Mouse (Mus musculus) CH12.LX (cell line): ENCODE results near the gene Gapvd1. TPM values are rescaled to one million over a fixed set of nuclear protein-coding genes. Genes with fewer than 3 reads are reported as not detected.

Experiments
- DNase-seq: peaks from one replicate; pipeline ENCODE4 v3.0.0-alpha.2; 2013; ENCODE audit errors: extremely low read depth
- H3K27ac ChIP-seq: 2 replicates; pipeline ENCODE4 v1.5.1; 2012; ENCODE audit warnings: low read depth, mild to moderate bottlenecking, control low read depth, moderate library complexity; ENCODE audit not compliant: insufficient read depth
- H3K27me3 ChIP-seq: replicated peaks from 2 replicates; pipeline ENCODE3; 2012; ENCODE audit warnings: inconsistent platforms
- H3K36me3 ChIP-seq, 2 experiments: replicated peaks in 1 of 2; 2 replicates each; pipeline versions ENCODE3 to v1.6.1; 2012; ENCODE audit warnings: inconsistent platforms in 1 of 2, low read length in 1 of 2, mild to moderate bottlenecking in 1 of 2, mixed read lengths in 1 of 2, moderate library complexity in 1 of 2; ENCODE audit not compliant: control insufficient read depth in 1 of 2, insufficient read depth in 1 of 2
- H3K4me1 ChIP-seq, 2 experiments: 2 replicates each; pipeline ENCODE4 v1.6.1; 2012; ENCODE audit warnings: inconsistent platforms in 1 of 2, moderate library complexity in 1 of 2; ENCODE audit not compliant: insufficient read depth in 2 of 2, control insufficient read depth in 1 of 2
- H3K4me2 ChIP-seq: 2 replicates; pipeline ENCODE4 v1.6.1; 2012; ENCODE audit warnings: low read depth, mild to moderate bottlenecking, control low read depth; ENCODE audit not compliant: poor library complexity, insufficient read depth, severe bottlenecking
- H3K4me3 ChIP-seq, 3 experiments: fragments of 150-350 bp in 1 of 3; sonication (generic) in 1 of 3; replicated peaks in 1 of 3; 2 replicates each; pipeline versions ENCODE3 to v1.5.1; 2011 to 2012; ENCODE audit warnings: low read depth in 2 of 3, low read length in 2 of 3, mild to moderate bottlenecking in 2 of 3, moderate library complexity in 2 of 3, control low read depth in 1 of 3, improper control_type of control experiment in 1 of 3, inconsistent platforms in 1 of 3, mixed read lengths in 1 of 3; ENCODE audit not compliant: poor library complexity in 1 of 3
- H3K79me2 ChIP-seq: replicated peaks from 2 replicates; pipeline ENCODE4 v1.6.1; 2012; ENCODE audit warnings: mild to moderate bottlenecking, moderate library complexity; ENCODE audit not compliant: control insufficient read depth, poor library complexity, insufficient read depth, severe bottlenecking; ENCODE audit errors: extremely low read depth
- H3K9ac ChIP-seq: 2 replicates; pipeline ENCODE4 v1.6.1; 2012; ENCODE audit warnings: low read depth, mild to moderate bottlenecking, control low read depth, moderate library complexity; ENCODE audit not compliant: insufficient read depth
- H3K9me3 ChIP-seq: replicated peaks from 2 replicates; pipeline ENCODE3; 2012; ENCODE audit warnings: low read length, inconsistent platforms, mixed read lengths
- BHLHE40 ChIP-seq: IDR thresholded peaks from 2 replicates; pipeline ENCODE4 v1.6.1; 2011; ENCODE audit warnings: mild to moderate bottlenecking, low read depth, low read length, improper control_type of control experiment
- CTCF ChIP-seq, 2 experiments: IDR thresholded peaks in 1 of 2; conservative IDR thresholded peaks in 1 of 2; 2 replicates each; pipeline ENCODE4 v1.5.1; 2011 to 2012; ENCODE audit warnings: low read depth in 2 of 2, low read length in 2 of 2, improper control_type of control experiment in 1 of 2, inconsistent platforms in 1 of 2, mild to moderate bottlenecking in 1 of 2, moderate library complexity in 1 of 2
- E2F4 ChIP-seq: IDR thresholded peaks from 2 replicates; pipeline ENCODE4 v1.6.1; 2011; ENCODE audit warnings: low read depth, low read length, improper control_type of control experiment; ENCODE audit not compliant: insufficient replicate concordance
- ELF1 ChIP-seq: IDR thresholded peaks from 2 replicates; pipeline ENCODE4 v1.6.1; 2014; ENCODE audit warnings: low read depth, mild to moderate bottlenecking, inconsistent platforms, low read length, improper control_type of control experiment
- ETS1 ChIP-seq: conservative IDR thresholded peaks from 2 replicates; pipeline ENCODE4 v1.6.1; 2012; ENCODE audit warnings: low read depth, mild to moderate bottlenecking, inconsistent platforms, low read length, improper control_type of control experiment, moderate library complexity
- GABPA ChIP-seq: IDR thresholded peaks from 2 replicates; pipeline ENCODE4 v1.6.1; 2012; ENCODE audit warnings: low read depth, low read length, improper control_type of control experiment, inconsistent platforms; ENCODE audit not compliant: insufficient replicate concordance
- JUN ChIP-seq: IDR thresholded peaks from 2 replicates; pipeline ENCODE4 v1.6.1; 2011; ENCODE audit warnings: low read depth, mild to moderate bottlenecking, low read length, improper control_type of control experiment, moderate library complexity; ENCODE audit not compliant: insufficient read depth
- JUND ChIP-seq: conservative IDR thresholded peaks from 2 replicates; pipeline ENCODE4 v1.6.1; 2011; ENCODE audit warnings: low read depth, low read length, improper control_type of control experiment
- KAT2A ChIP-seq: IDR thresholded peaks from 2 replicates; pipeline ENCODE4 v1.6.1; 2012; ENCODE audit warnings: low read length, improper control_type of control experiment, inconsistent platforms; ENCODE audit not compliant: insufficient replicate concordance
- MAFK ChIP-seq: IDR thresholded peaks from 2 replicates; pipeline ENCODE4 v1.6.1; 2011; ENCODE audit warnings: low read length, improper control_type of control experiment; ENCODE audit not compliant: insufficient replicate concordance
- MAZ ChIP-seq: IDR thresholded peaks from 2 replicates; pipeline ENCODE4 v1.6.1; 2012; ENCODE audit warnings: low read depth, mild to moderate bottlenecking, inconsistent platforms, low read length, improper control_type of control experiment, moderate library complexity
- MEF2A ChIP-seq: IDR thresholded peaks from 2 replicates; pipeline ENCODE4 v1.6.1; 2014; ENCODE audit warnings: low read depth, mild to moderate bottlenecking, inconsistent platforms, low read length, improper control_type of control experiment, borderline replicate concordance
- MXI1 ChIP-seq: IDR thresholded peaks from 2 replicates; pipeline ENCODE4 v1.6.1; 2011; ENCODE audit warnings: mild to moderate bottlenecking, low read depth, low read length, improper control_type of control experiment
- NRF1 ChIP-seq: IDR thresholded peaks from 2 replicates; pipeline ENCODE4 v1.6.1; 2014; ENCODE audit warnings: low read depth, mild to moderate bottlenecking, inconsistent platforms, low read length, improper control_type of control experiment, moderate library complexity
- PAX5 ChIP-seq: IDR thresholded peaks from 2 replicates; pipeline ENCODE4 v1.6.1; 2012; ENCODE audit warnings: low read length, inconsistent platforms, mixed read lengths
- POLR2A ChIP-seq: IDR thresholded peaks from 2 replicates; pipeline ENCODE4 v1.6.1; 2011; ENCODE audit warnings: low read depth, mild to moderate bottlenecking, improper control_type of control experiment, low read length
- POLR2AphosphoS2 ChIP-seq: IDR thresholded peaks from 2 replicates; pipeline ENCODE4 v1.6.1; 2011; ENCODE audit warnings: low read depth, low read length, improper control_type of control experiment
- RAD21 ChIP-seq: IDR thresholded peaks from 2 replicates; pipeline ENCODE4 v1.6.1; 2011; ENCODE audit warnings: low read depth, mild to moderate bottlenecking, low read length, improper control_type of control experiment, moderate library complexity
- RCOR1 ChIP-seq: conservative IDR thresholded peaks from 2 replicates; pipeline ENCODE4 v1.6.1; 2012; ENCODE audit warnings: low read depth, mild to moderate bottlenecking, inconsistent platforms, low read length, improper control_type of control experiment
- SMC3 ChIP-seq: IDR thresholded peaks from 2 replicates; pipeline ENCODE4 v1.6.1; 2011; ENCODE audit warnings: low read depth, low read length, improper control_type of control experiment
- TCF12 ChIP-seq: IDR thresholded peaks from 2 replicates; pipeline ENCODE4 v1.6.1; 2014; ENCODE audit warnings: low read depth, mild to moderate bottlenecking, inconsistent platforms, low read length, improper control_type of control experiment
- UBTF ChIP-seq: IDR thresholded peaks from 2 replicates; pipeline ENCODE4 v1.6.1; 2012; ENCODE audit warnings: low read depth, mild to moderate bottlenecking, inconsistent platforms, low read length, improper control_type of control experiment, moderate library complexity
- USF2 ChIP-seq: conservative IDR thresholded peaks from 2 replicates; pipeline ENCODE4 v1.6.1; 2011; ENCODE audit warnings: low read depth, low read length, improper control_type of control experiment
- ZC3H11A ChIP-seq: IDR thresholded peaks from 2 replicates; pipeline ENCODE4 v1.6.1; 2012; ENCODE audit warnings: low read depth, mild to moderate bottlenecking, inconsistent platforms, low read length, improper control_type of control experiment
- ZKSCAN1 ChIP-seq: IDR thresholded peaks from 2 replicates; pipeline ENCODE4 v1.6.1; 2012; ENCODE audit warnings: low read depth, inconsistent platforms, low read length, improper control_type of control experiment, borderline replicate concordance
- ZMIZ1 ChIP-seq: IDR thresholded peaks from 2 replicates; pipeline ENCODE4 v1.6.1; 2012; ENCODE audit warnings: low read depth, mild to moderate bottlenecking, inconsistent platforms, low read length, improper control_type of control experiment
- ZNF384 ChIP-seq: IDR thresholded peaks from 2 replicates; pipeline ENCODE4 v1.6.1; 2012; ENCODE audit warnings: low read depth, low read length, improper control_type of control experiment, inconsistent platforms
- dilution Hi-C: fragments of 300-500 bp; cut with MboI; formaldehyde crosslinking; loops from 2 replicates; pipeline ENCODE4 v1.14.3; 2020; ENCODE audit warnings: low sequenced_read_pairs; ENCODE audit not compliant: extremely low pct_unique_long_range_greater_than_20kb, extremely low pct_ligation_motif_present
- in situ Hi-C: fragments of 300-500 bp; cut with MboI; formaldehyde crosslinking; loops from 3 replicates; pipeline ENCODE4 v1.14.3; 2019; ENCODE audit warnings: low sequenced_read_pairs, low pct_ligation_motif_present, low pct_unique_long_range_greater_than_20kb, mixed read lengths
- polyA plus RNA-seq: library from polyadenylated mRNA; unstranded; fragments of >175 nt; gene quantifications from 2 replicates; pipeline ENCODE4 v1.2.1, GENCODE M21; 2012; ENCODE audit warnings: low read depth; ENCODE audit not compliant: insufficient read length
- total RNA-seq, 2 experiments: library from RNA; depleted of rRNA; stranded (reverse); fragments of 300-350 nt in 1 of 2; fragments of >200 nt in 1 of 2; gene quantifications; 2 replicates each; pipeline ENCODE4 v1.2.3; 2012 to 2014

Gapvd1 gene
- total and polyA plus RNA-seq, 3 experiments: 45.1 to 71.3 (median 47.0) TPM

- TF ChIP-seq USF2: no peak
- TF ChIP-seq, all 38 proteins: peak for 18
Measured at GRCm38 (mm10) chr2:34799357-34800256, 44.6 kb upstream of the Gapvd1 start, which contains the start of gene Rabepk (continued).

- no peak overlapping the region for H3K9ac ChIP-seq
- dilution Hi-C loops: no loop called here
- TF ChIP-seq ZKSCAN1: no peak
- no peak for TF ChIP-seq ELF1
- TF ChIP-seq MAFK: no peak
- TF ChIP-seq POLR2AphosphoS2: no peak
- no peak for TF ChIP-seq MXI1
- TF ChIP-seq CTCF (conservative IDR thresholded peaks at IDR 0.05 in 1 of 2, IDR thresholded peaks at IDR 0.05 in 1 of 2; ENCODE audit: low read depth in 2 of 2, low read length in 2 of 2): no peak
- TF ChIP-seq UBTF: no peak
- no peak for TF ChIP-seq SMC3
- no peak for TF ChIP-seq ZC3H11A
- no peak for TF ChIP-seq RAD21
- H3K4me2 ChIP-seq: no peak overlapping the region
- in situ Hi-C loops: loop anchor here (10.0 to 25.0 kb wide), 2 partner anchors 169 to 317 kb away; partner anchors contain the start of genes AI182371, Cntrl and Traf1
- no peaks in the 10 kb centered on the region; the same call in 1 of the 2 replicates for H3K79me2 ChIP-seq
- H3K27me3 ChIP-seq: no peaks in the 10 kb centered on the region
- peaks cover 3 to 22% of the 10 kb centered on the region in 2 experiments; a peak in 3 of 4 replicates for H3K4me1 ChIP-seq
- peaks cover 7% of the 10 kb centered on the region for H3K9me3 ChIP-seq
- H3K4me3 ChIP-seq: no peak overlapping the region
- no peak overlapping the region for H3K27ac ChIP-seq
- peaks cover 28 to 50% of the 10 kb centered on the region in 2 experiments for H3K36me3 ChIP-seq
- no peak for DNase-seq
Measured at GRCm38 (mm10) chr2:34795426-34795825, 40.4 kb upstream of the Gapvd1 start.

- no peak overlapping the region for H3K4me2 ChIP-seq
- no peak overlapping the region for H3K27ac ChIP-seq
- H3K4me3 ChIP-seq: no peak overlapping the region
- TF ChIP-seq RAD21: no peak
- TF ChIP-seq POLR2A: no peak
- TF ChIP-seq TCF12: no peak
- TF ChIP-seq KAT2A: no peak
- no peak for TF ChIP-seq ETS1
- no peak for TF ChIP-seq NRF1
- no peak for TF ChIP-seq ZMIZ1
- TF ChIP-seq USF2: no peak
- TF ChIP-seq BHLHE40: no peak
- no peak for TF ChIP-seq SMC3
- no peak for TF ChIP-seq JUND
- TF ChIP-seq GABPA: no peak
- no peak for TF ChIP-seq JUN
- TF ChIP-seq MEF2A: no peak
- no peak for TF ChIP-seq E2F4
- no peak for TF ChIP-seq RCOR1
- no peak for TF ChIP-seq MAZ
- no peak for TF ChIP-seq PAX5
- TF ChIP-seq ZNF384: no peak
- no peak for TF ChIP-seq POLR2AphosphoS2
- H3K9me3 ChIP-seq: peaks cover 7% of the 10 kb centered on the region
- no peak overlapping the region for H3K9ac ChIP-seq
- dilution Hi-C loops: no loop called here
- H3K79me2 ChIP-seq: no peaks in the 10 kb centered on the region; the same call in 1 of the 2 replicates
- no peaks in the 10 kb centered on the region for H3K27me3 ChIP-seq
- in situ Hi-C loops: loop anchor here (10.0 to 25.0 kb wide), 2 partner anchors 170 to 318 kb away; partner anchors contain the start of genes AI182371, Cntrl and Traf1
- H3K36me3 ChIP-seq: peaks cover 28 to 50% of the 10 kb centered on the region in 2 experiments
- H3K4me1 ChIP-seq: peaks cover 3 to 24% of the 10 kb centered on the region in 2 experiments; a peak in 3 of 4 replicates
- no peak for DNase-seq
Measured at GRCm38 (mm10) chr2:34794511-34794910, 39.5 kb upstream of the Gapvd1 start.
